Mouse (Mus musculus) forebrain, postnatal 0 days (tissue): ENCODE measurements around the gene Dnase2b. TPM values are rescaled to one million over a fixed set of nuclear protein-coding genes. Genes with fewer than 3 reads are reported as not detected.

ENCODE experiments used
- ATAC-seq: fragments of 200-750 bp; cut with Nextera tagmentation; 2 replicates; pipeline ENCODE4 v1.8.0; 2017; ENCODE audit warnings: mild to moderate bottlenecking, moderate library complexity
- DNase-seq: peaks from one replicate; pipeline ENCODE4 v3.0.0-alpha.2; 2015
- H3K27ac ChIP-seq: fragments of 300-500 bp; sonication (generic); 2 replicates; pipeline ENCODE4 v1.5.1; 2014; ENCODE audit warnings: low read depth, mild to moderate bottlenecking, antibody characterized with exemption, low read length, moderate library complexity, mixed read lengths
- H3K27me3 ChIP-seq: fragments of 300-500 bp; sonication (generic); 2 replicates; pipeline ENCODE4 v1.6.1; 2014; ENCODE audit warnings: mild to moderate bottlenecking, low read length, mixed read lengths; ENCODE audit not compliant: insufficient read depth
- H3K36me3 ChIP-seq: fragments of 300-500 bp; sonication (generic); 2 replicates; pipeline ENCODE4 v1.6.1; 2014; ENCODE audit warnings: mild to moderate bottlenecking, moderate library complexity; ENCODE audit not compliant: insufficient read depth
- H3K4me1 ChIP-seq: fragments of 300-500 bp; sonication (generic); 2 replicates; pipeline ENCODE4 v1.6.1; 2014; ENCODE audit warnings: antibody characterized with exemption; ENCODE audit not compliant: insufficient read depth
- H3K4me2 ChIP-seq: fragments of 300-500 bp; sonication (generic); 2 replicates; pipeline ENCODE4 v1.6.1; 2014; ENCODE audit warnings: low read depth, mild to moderate bottlenecking, moderate library complexity
- H3K4me3 ChIP-seq: fragments of 300-500 bp; sonication (generic); 2 replicates; pipeline ENCODE4 v1.5.1; 2014; ENCODE audit warnings: low read depth, low read length, mixed read lengths
- H3K9ac ChIP-seq: fragments of 300-500 bp; sonication (generic); 2 replicates; pipeline ENCODE4 v1.6.1; 2014; ENCODE audit warnings: mild to moderate bottlenecking
- H3K9me3 ChIP-seq: fragments of 300-500 bp; sonication (generic); 2 replicates; pipeline ENCODE4 v1.6.1; 2016; ENCODE audit warnings: low read length
- CTCF ChIP-seq: sonication (generic); IDR thresholded peaks from 2 replicates; pipeline ENCODE4 v1.5.1; 2016; ENCODE audit warnings: antibody characterized with exemption, control low read depth, low read depth
- WGBS: fragments of 180-500 bp; shearing (Covaris S2); extraction: QIAGEN DNeasy Blood & Tissue Kit; methylation state at CpG from one replicate; pipeline ENCODE4 v1.1.7; 2014; 5-methylcytosine and 5-hydroxymethylcytosine counted together
- polyA plus RNA-seq: library from polyadenylated mRNA; unstranded; fragments of >200 nt; fragmentation: Nextera tagmentation; extraction: Ambion mirVana; gene quantifications from 2 replicates; pipeline ENCODE4 v1.2.1, GENCODE M21; 2015
- total RNA-seq: library from RNA; depleted of rRNA; stranded (reverse); fragments of >200 nt; gene quantifications from 2 replicates; pipeline ENCODE4 v1.2.3, GENCODE M21; 2014

Gene Dnase2b
- total and polyA plus RNA-seq, 2 experiments from 2014 or later: not detected

- no peaks in the 10 kb centered on the region for H3K27me3 ChIP-seq
- WGBS: 72% methylated on average over 6 of the region's 6 CpGs
- no peak overlapping the region for H3K4me2 ChIP-seq
- H3K9me3 ChIP-seq: no peaks in the 10 kb centered on the region
- no peak for ATAC-seq
- no peak for DNase-seq
- TF ChIP-seq CTCF: no peak
- H3K4me1 ChIP-seq: no peaks in the 10 kb centered on the region
- no peak overlapping the region for H3K9ac ChIP-seq
- H3K36me3 ChIP-seq: no peaks in the 10 kb centered on the region
- no peak overlapping the region for H3K4me3 ChIP-seq
- H3K27ac ChIP-seq: no peak overlapping the region
These were observed 38.3 kb upstream of the Dnase2b start for GRCm38 (mm10) chr3:146653692-146654091.

- Histone ChIP-seq H3K4me3 (no peak overlapping the region), H3K9ac (no peak overlapping the region), H3K36me3 (no peaks in the 10 kb centered on the region), H3K9me3 (no peaks in the 10 kb centered on the region), H3K4me1 (no peaks in the 10 kb centered on the region), H3K27me3 (no peaks in the 10 kb centered on the region), H3K4me2 (no peak overlapping the region), H3K27ac (no peak overlapping the region)
- DNase-seq: no peak
- no peak for ATAC-seq
- no peak for TF ChIP-seq CTCF
- WGBS: 85% methylated on average over 5 of the region's 5 CpGs
These were observed 37.0 kb upstream of the Dnase2b start for GRCm38 (mm10) chr3:146652431-146652830.

GRCm38 (mm10) chr3:146651217-146651616 is 35.8 kb upstream of the Dnase2b start, which contains the start of gene 4930503B20Rik:
TSS of gene 4930503B20Rik (minus strand) at chr3:146651317.
- no peak for TF ChIP-seq CTCF
- H3K27me3 ChIP-seq: no peaks in the 10 kb centered on the region
- no peaks in the 10 kb centered on the region for H3K9me3 ChIP-seq
- H3K4me2 ChIP-seq: no peak within 1 kb of the TSS
- no peak within 1 kb of the TSS for H3K9ac ChIP-seq
- no peak within 1 kb of the TSS for H3K4me3 ChIP-seq
- ATAC-seq (no peak), DNase-seq (no peak)
- no peak within 1 kb of the TSS for H3K27ac ChIP-seq
- H3K36me3 ChIP-seq: no peaks in the 10 kb centered on the region
- H3K4me1 ChIP-seq: no peaks in the 10 kb centered on the region
- 91% methylated on average over 3 of the region's 3 CpGs for WGBS

GRCm38 (mm10) chr3:146650716-146651115 is 35.3 kb upstream of the Dnase2b start:
- no peak for TF ChIP-seq CTCF
- no peaks in the 10 kb centered on the region for H3K36me3 ChIP-seq
- DNase-seq: no peak
- WGBS: 93% methylated on average over 10 of the region's 10 CpGs
- H3K9ac ChIP-seq: no peak overlapping the region
- H3K9me3 ChIP-seq: no peaks in the 10 kb centered on the region
- no peak overlapping the region for H3K27ac ChIP-seq
- H3K27me3 ChIP-seq: no peaks in the 10 kb centered on the region
- ATAC-seq: no peak
- H3K4me1 ChIP-seq: no peaks in the 10 kb centered on the region
- H3K4me3 ChIP-seq: no peak overlapping the region
- H3K4me2 ChIP-seq: no peak overlapping the region

GRCm38 (mm10) chr3:146649311-146649894 is 34.0 kb upstream of the Dnase2b start:
- H3K36me3 ChIP-seq: no peaks in the 10 kb centered on the region
- ATAC-seq: no peak
- no peak for TF ChIP-seq CTCF

GRCm38 (mm10) chr3:146641818-146642427 is 26.5 kb upstream of the Dnase2b start:
- H3K4me3 ChIP-seq: no peak overlapping the region
- no peak for DNase-seq
- peak; percentile 51 for ATAC-seq
- 34% methylated on average over 4 of the region's 4 CpGs for WGBS
- 0 out of 2 replicates have a peak overlapping the region, but pooled peaks have one; percentile 29 for H3K27ac ChIP-seq
- H3K4me2 ChIP-seq: no peak overlapping the region
- H3K36me3 ChIP-seq: no peaks in the 10 kb centered on the region
- no peaks in the 10 kb centered on the region for H3K4me1 ChIP-seq
- TF ChIP-seq CTCF: no peak
- H3K9me3 ChIP-seq: no peaks in the 10 kb centered on the region
- H3K9ac ChIP-seq: no peak overlapping the region
- H3K27me3 ChIP-seq: no peaks in the 10 kb centered on the region

More at GRCm38 (mm10) chr3:146649311-146649894, 34.0 kb upstream of the Dnase2b start:
- WGBS: 72% methylated on average over 10 of the region's 10 CpGs
- no peaks in the 10 kb centered on the region for H3K9me3 ChIP-seq
- H3K4me1 ChIP-seq: no peaks in the 10 kb centered on the region
- H3K9ac ChIP-seq: no peak overlapping the region
- no peaks in the 10 kb centered on the region for H3K27me3 ChIP-seq
- H3K4me2 ChIP-seq: no peak overlapping the region
- no peak overlapping the region for H3K4me3 ChIP-seq
- no peak for DNase-seq
- no peak overlapping the region for H3K27ac ChIP-seq

- Histone ChIP-seq H3K36me3 (no peaks in the 10 kb centered on the region), H3K27ac (no peak overlapping the region), H3K9me3 (no peaks in the 10 kb centered on the region), H3K4me3 (no peak overlapping the region), H3K4me2 (no peak overlapping the region), H3K4me1 (peaks cover 3% of the 10 kb centered on the region; the same call in 1 of the 2 replicates), H3K27me3 (no peaks in the 10 kb centered on the region), H3K9ac (no peak overlapping the region)
- no peak for TF ChIP-seq CTCF
- ATAC-seq (no peak), DNase-seq (no peak)
- WGBS: 87% methylated on average over 5 of the region's 5 CpGs
These were observed 17.1 kb upstream of the Dnase2b start for GRCm38 (mm10) chr3:146632506-146632905.
